Mouse (Mus musculus) C2C12 (cell line): ENCODE measurements around the gene Qrsl1. TPM values are rescaled to one million over a fixed set of nuclear protein-coding genes. Genes with fewer than 3 reads are reported as not detected.

ENCODE experiments used
- H3K27me3 ChIP-seq: one replicate; pipeline ENCODE4 v1.6.1; 2011; ENCODE audit not compliant: control insufficient read depth, insufficient read depth, insufficient read length
- H3K36me3 ChIP-seq: one replicate; pipeline ENCODE4 v1.6.1; 2011; ENCODE audit not compliant: control insufficient read depth, insufficient read depth
- H3K4me3 ChIP-seq: one replicate; pipeline ENCODE4 v1.5.1; 2011; ENCODE audit warnings: mild to moderate bottlenecking, control low read depth; ENCODE audit not compliant: poor library complexity, insufficient read depth, severe bottlenecking
- H3K79me2 ChIP-seq: one replicate; pipeline ENCODE4 v1.6.1; 2011; ENCODE audit not compliant: control insufficient read depth, insufficient read depth
- H3K79me3 ChIP-seq: one replicate; pipeline ENCODE4 v1.6.1; 2011; ENCODE audit warnings: low read depth, control low read depth
- H3ac ChIP-seq: one replicate; pipeline ENCODE3; 2011; ENCODE audit warnings: low read depth; ENCODE audit not compliant: control insufficient read depth, insufficient read length
- CEBPB ChIP-seq: IDR thresholded peaks from one replicate; pipeline ENCODE4 v1.6.1; 2011; ENCODE audit warnings: low read depth, mild to moderate bottlenecking, control low read depth, moderate library complexity
- CTCF ChIP-seq: IDR thresholded peaks from one replicate; pipeline ENCODE4 v1.5.1; 2011; ENCODE audit not compliant: control insufficient read depth, insufficient read depth, insufficient read length
- FOSL1 ChIP-seq: IDR thresholded peaks from one replicate; pipeline ENCODE4 v1.8.0; 2011; ENCODE audit warnings: mild to moderate bottlenecking, low read length; ENCODE audit not compliant: poor library complexity, insufficient read depth, severe bottlenecking
- MAX ChIP-seq: IDR thresholded peaks from one replicate; pipeline ENCODE4 v1.6.1; 2011; ENCODE audit warnings: mild to moderate bottlenecking, control low read depth
- MYOD1 ChIP-seq: IDR thresholded peaks from one replicate; pipeline ENCODE4 v1.6.1; 2011; ENCODE audit warnings: low read depth; ENCODE audit not compliant: control insufficient read depth, insufficient read length
- MYOG ChIP-seq: IDR thresholded peaks from one replicate; pipeline ENCODE4 v1.6.1; 2011; ENCODE audit not compliant: control insufficient read depth, insufficient read length; ENCODE audit errors: extremely low read depth
- USF1 ChIP-seq: IDR thresholded peaks from one replicate; pipeline ENCODE4 v1.6.1; 2011; ENCODE audit warnings: low read depth, mild to moderate bottlenecking, control low read depth, moderate library complexity
- polyA plus RNA-seq: library from polyadenylated mRNA; unstranded; fragments of >200 nt; fragmentation: generic; extraction: Trizol; gene quantifications from one replicate; pipeline ENCODE4 v1.2.1, GENCODE M21; 2012; ENCODE audit warnings: missing spikeins

Qrsl1 gene
- polyA plus RNA-seq, 1 experiment: 11.2 TPM

- Histone ChIP-seq H3K36me3 (no peaks in the 10 kb centered on the region), H3K79me2 (no peaks in the 10 kb centered on the region), H3K79me3 (no peaks in the 10 kb centered on the region), H3ac (no peak overlapping the region), H3K4me3 (no peak overlapping the region), H3K27me3 (peaks cover 4% of the 10 kb centered on the region)
- TF ChIP-seq FOSL1 (no peak), USF1 (no peak), MYOD1 (no peak), CTCF (no peak), MYOG (no peak), CEBPB (no peak)
Measured at GRCm38 (mm10) chr10:43830251-43831018, 71.1 kb downstream of the Qrsl1 start.

GRCm38 (mm10) chr10:43828686-43829015, 72.9 kb downstream of the Qrsl1 start:
- H3K4me3 ChIP-seq: no peak overlapping the region
- no peaks in the 10 kb centered on the region for H3K36me3 ChIP-seq
- peaks cover 4% of the 10 kb centered on the region for H3K27me3 ChIP-seq
- no peaks in the 10 kb centered on the region for H3K79me3 ChIP-seq
- H3K79me2 ChIP-seq: no peaks in the 10 kb centered on the region
- TF ChIP-seq USF1 (no peak), CTCF (no peak), CEBPB (no peak)
- no peak overlapping the region for H3ac ChIP-seq

GRCm38 (mm10) chr10:43827958-43828685, 73.4 kb downstream of the Qrsl1 start:
- Histone ChIP-seq H3ac (no peak overlapping the region), H3K79me2 (no peaks in the 10 kb centered on the region), H3K79me3 (no peaks in the 10 kb centered on the region), H3K4me3 (no peak overlapping the region), H3K36me3 (no peaks in the 10 kb centered on the region), H3K27me3 (peaks cover 4% of the 10 kb centered on the region)
- TF ChIP-seq MYOG (no peak), MYOD1 (no peak), USF1 (no peak), FOSL1 (no peak), CTCF (no peak), MAX (no peak), CEBPB (no peak)

GRCm38 (mm10) chr10:43826773-43827621, 74.5 kb downstream of the Qrsl1 start:
- Histone ChIP-seq H3K79me2 (no peaks in the 10 kb centered on the region), H3K4me3 (no peak overlapping the region), H3K27me3 (no peaks in the 10 kb centered on the region), H3K36me3 (no peaks in the 10 kb centered on the region), H3K79me3 (no peaks in the 10 kb centered on the region), H3ac (no peak overlapping the region)
- TF ChIP-seq MAX (no peak), FOSL1 (no peak)

GRCm38 (mm10) chr10:43825696-43826095, 75.8 kb downstream of the Qrsl1 start:
- no peak overlapping the region for H3K4me3 ChIP-seq
- no peaks in the 10 kb centered on the region for H3K79me2 ChIP-seq
- no peaks in the 10 kb centered on the region for H3K79me3 ChIP-seq
- H3K27me3 ChIP-seq: no peaks in the 10 kb centered on the region
- no peaks in the 10 kb centered on the region for H3K36me3 ChIP-seq
- no peak overlapping the region for H3ac ChIP-seq
- TF ChIP-seq MAX: no peak
- no peak for TF ChIP-seq MYOD1
- no peak for TF ChIP-seq CEBPB
- TF ChIP-seq FOSL1: no peak
- no peak for TF ChIP-seq CTCF
- no peak for TF ChIP-seq MYOG
- TF ChIP-seq USF1: no peak

GRCm38 (mm10) chr10:43824713-43825112, 76.8 kb downstream of the Qrsl1 start:
- H3K79me3 ChIP-seq: no peaks in the 10 kb centered on the region
- no peaks in the 10 kb centered on the region for H3K27me3 ChIP-seq
- H3K79me2 ChIP-seq: no peaks in the 10 kb centered on the region
- no peak overlapping the region for H3ac ChIP-seq
- no peaks in the 10 kb centered on the region for H3K36me3 ChIP-seq
- TF ChIP-seq USF1 (no peak), FOSL1 (no peak), CEBPB (no peak), CTCF (no peak), MAX (no peak), MYOG (no peak), MYOD1 (no peak)
- H3K4me3 ChIP-seq: no peak overlapping the region
